Mouse (Mus musculus) small intestine, adult 2 months (tissue): ENCODE data around the gene Cdh4.

Experiments used
- CTCF ChIP-seq: fragments of 200-500 bp; IDR thresholded peaks from 2 replicates; pipeline ENCODE4 v1.5.1; 2012; ENCODE audit warnings: low read depth, mild to moderate bottlenecking, control low read depth, inconsistent platforms, low read length, moderate library complexity, mixed read lengths; ENCODE audit not compliant: insufficient replicate concordance, insufficient read length; ENCODE audit errors: extremely low read depth
- POLR2A ChIP-seq: fragments of 200-500 bp; IDR thresholded peaks from 2 replicates; pipeline ENCODE4 v1.6.1; 2012; ENCODE audit warnings: low read depth, mild to moderate bottlenecking, control low read depth, inconsistent platforms, low read length, moderate library complexity

- no peak for TF ChIP-seq POLR2A
- TF ChIP-seq CTCF, result no peak
Measured at GRCm38 (mm10) chr2:179578842-179579241, 136.6 kb downstream of the Cdh4 start.
